Mouse (Mus musculus) liver, embryonic 12.5 days (tissue): ENCODE data around the gene Padi3. TPM values are rescaled to one million over a fixed set of nuclear protein-coding genes. Genes with fewer than 3 reads are reported as not detected.

Experiments
- ATAC-seq: fragments of 200-750 bp; cut with Nextera tagmentation; 2 replicates; pipeline ENCODE4 v1.8.0; 2017; ENCODE audit warnings: moderate number of reproducible peaks, mild to moderate bottlenecking, moderate library complexity
- H3K27ac ChIP-seq: fragments of 300-500 bp; sonication (generic); 2 replicates; pipeline ENCODE4 v1.5.1; 2016; ENCODE audit warnings: mild to moderate bottlenecking
- H3K27me3 ChIP-seq: fragments of 300-500 bp; sonication (generic); replicated peaks from 2 replicates; pipeline ENCODE4 v1.6.1; 2016; ENCODE audit warnings: mild to moderate bottlenecking, moderate library complexity
- H3K36me3 ChIP-seq: fragments of 300-500 bp; sonication (generic); 2 replicates; pipeline ENCODE4 v1.6.1; 2016; ENCODE audit warnings: mild to moderate bottlenecking, moderate library complexity
- H3K4me1 ChIP-seq: fragments of 300-500 bp; sonication (generic); 2 replicates; pipeline ENCODE4 v1.6.1; 2016
- H3K4me2 ChIP-seq: fragments of 300-500 bp; sonication (generic); 2 replicates; pipeline ENCODE4 v1.6.1; 2016; ENCODE audit warnings: mild to moderate bottlenecking, moderate library complexity
- H3K4me3 ChIP-seq: fragments of 300-500 bp; sonication (generic); 2 replicates; pipeline ENCODE4 v1.5.1; 2016; ENCODE audit warnings: mild to moderate bottlenecking, moderate library complexity
- H3K9ac ChIP-seq: fragments of 300-500 bp; sonication (generic); 2 replicates; pipeline ENCODE4 v1.6.1; 2016; ENCODE audit warnings: mild to moderate bottlenecking, moderate library complexity
- H3K9me3 ChIP-seq: fragments of 300-500 bp; sonication (generic); replicated peaks from 2 replicates; pipeline ENCODE4 v1.6.1; 2016; ENCODE audit warnings: mild to moderate bottlenecking, moderate library complexity
- WGBS: fragments of 180-500 bp; shearing (Covaris S2); methylation state at CpG from one replicate; pipeline ENCODE4 v1.1.7; 2016; ENCODE audit not compliant: insufficient replicate concordance; 5-methylcytosine and 5-hydroxymethylcytosine counted together
- polyA plus RNA-seq: library from polyadenylated mRNA; unstranded; fragments of >200 nt; fragmentation: Nextera tagmentation; extraction: Ambion mirVana; gene quantifications from 2 replicates; pipeline ENCODE4 v1.2.1, GENCODE M21; 2016

Padi3 gene
- polyA plus RNA-seq, 1 experiment from 2014 or later: 0.37 TPM

DNA sequence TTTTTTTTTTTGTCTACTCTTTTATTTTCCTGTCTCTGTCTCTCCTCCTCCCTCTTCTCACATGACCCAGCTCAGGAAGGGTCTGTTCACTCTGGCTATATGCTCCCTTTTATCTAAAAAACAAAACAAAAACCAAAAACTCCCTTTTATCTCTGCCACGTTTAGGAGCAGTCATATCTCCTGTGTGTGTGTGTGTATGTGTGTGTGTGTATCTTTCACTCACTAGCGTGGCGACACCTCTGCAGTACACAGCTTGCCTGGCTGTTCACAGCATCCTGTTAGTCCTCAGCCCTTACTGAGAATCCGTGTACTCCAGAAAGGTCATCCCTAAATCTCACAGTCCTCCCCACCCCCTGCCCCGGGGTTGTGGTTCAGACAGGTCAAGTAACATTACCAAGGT, 5.0 kb upstream of the Padi3 start:
- peaks cover 69% of the 10 kb centered on the region for H3K4me1 ChIP-seq
- ATAC-seq: no peak
- H3K36me3 ChIP-seq: no peaks in the 10 kb centered on the region
- H3K9me3 ChIP-seq: no peaks in the 10 kb centered on the region
- WGBS: 28% methylated on average over 5 of the region's 5 CpGs
- H3K4me2 ChIP-seq: peak overlapping the region; percentile 90
- peaks cover 31% of the 10 kb centered on the region for H3K27me3 ChIP-seq
- H3K27ac ChIP-seq: peak overlapping the region; percentile 23; the same call in 1 of the 2 replicates
- no peak overlapping the region for H3K9ac ChIP-seq
- no peak overlapping the region for H3K4me3 ChIP-seq

DNA sequence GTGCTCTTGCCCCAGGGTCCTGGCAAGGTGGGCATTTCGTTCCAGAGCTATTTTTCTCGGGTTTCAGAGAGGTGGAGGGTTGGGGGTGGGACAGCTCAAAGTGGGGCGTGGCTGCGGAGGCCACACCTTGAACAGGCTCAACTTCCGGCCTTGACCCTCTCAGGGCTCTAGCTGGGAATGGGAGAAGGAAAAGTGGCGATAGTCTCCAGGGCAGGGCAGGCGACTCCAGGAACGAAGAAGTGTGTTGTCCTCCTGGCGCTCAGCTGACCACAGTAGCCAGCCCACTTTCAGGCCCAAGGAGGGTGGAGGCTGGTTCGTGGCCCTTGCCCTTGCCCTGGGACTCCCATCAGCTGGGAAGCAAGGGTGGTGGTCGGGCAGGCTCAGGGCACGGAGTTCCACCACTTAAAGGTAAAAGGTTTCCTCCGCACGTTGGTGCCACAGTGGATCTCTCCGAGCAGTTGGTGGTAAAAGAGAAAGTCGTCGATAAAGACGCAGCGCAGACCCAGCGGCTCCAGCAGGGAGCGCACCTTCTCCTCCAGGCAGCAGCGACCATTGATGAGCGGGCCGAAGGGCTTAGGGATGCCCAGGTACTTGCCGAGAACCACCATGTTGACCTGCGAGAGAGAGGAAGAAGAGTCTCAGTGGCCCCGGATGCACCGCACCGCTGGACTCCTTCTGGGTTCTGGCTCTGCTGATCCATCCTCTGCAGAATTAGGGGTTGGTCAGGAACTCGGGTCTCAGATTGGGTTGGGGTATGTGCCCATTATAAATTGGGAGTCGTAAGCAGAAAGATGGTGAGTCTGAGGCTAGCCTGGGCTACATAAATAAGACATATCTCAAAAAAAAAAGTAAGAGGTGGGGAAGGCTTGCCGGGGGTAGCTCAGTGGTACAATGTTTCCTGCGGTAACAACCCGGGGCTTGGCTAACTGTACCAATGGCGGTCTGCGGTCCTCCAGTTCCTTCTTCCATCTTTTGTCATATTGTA, 4.1 kb upstream of the Padi3 start:
- Histone ChIP-seq H3K36me3 (no peaks in the 10 kb centered on the region), H3K27ac (peak overlapping the region; percentile 55), H3K9ac (peak overlapping the region; percentile 67), H3K27me3 (peaks cover 39% of the 10 kb centered on the region), H3K4me1 (peaks cover 78% of the 10 kb centered on the region), H3K4me3 (peak overlapping the region; percentile 66), H3K9me3 (no peaks in the 10 kb centered on the region), H3K4me2 (peak overlapping the region; percentile 90)
- 20% methylated on average over 36 of the region's 36 CpGs for WGBS
- peak; percentile 51 for ATAC-seq

DNA sequence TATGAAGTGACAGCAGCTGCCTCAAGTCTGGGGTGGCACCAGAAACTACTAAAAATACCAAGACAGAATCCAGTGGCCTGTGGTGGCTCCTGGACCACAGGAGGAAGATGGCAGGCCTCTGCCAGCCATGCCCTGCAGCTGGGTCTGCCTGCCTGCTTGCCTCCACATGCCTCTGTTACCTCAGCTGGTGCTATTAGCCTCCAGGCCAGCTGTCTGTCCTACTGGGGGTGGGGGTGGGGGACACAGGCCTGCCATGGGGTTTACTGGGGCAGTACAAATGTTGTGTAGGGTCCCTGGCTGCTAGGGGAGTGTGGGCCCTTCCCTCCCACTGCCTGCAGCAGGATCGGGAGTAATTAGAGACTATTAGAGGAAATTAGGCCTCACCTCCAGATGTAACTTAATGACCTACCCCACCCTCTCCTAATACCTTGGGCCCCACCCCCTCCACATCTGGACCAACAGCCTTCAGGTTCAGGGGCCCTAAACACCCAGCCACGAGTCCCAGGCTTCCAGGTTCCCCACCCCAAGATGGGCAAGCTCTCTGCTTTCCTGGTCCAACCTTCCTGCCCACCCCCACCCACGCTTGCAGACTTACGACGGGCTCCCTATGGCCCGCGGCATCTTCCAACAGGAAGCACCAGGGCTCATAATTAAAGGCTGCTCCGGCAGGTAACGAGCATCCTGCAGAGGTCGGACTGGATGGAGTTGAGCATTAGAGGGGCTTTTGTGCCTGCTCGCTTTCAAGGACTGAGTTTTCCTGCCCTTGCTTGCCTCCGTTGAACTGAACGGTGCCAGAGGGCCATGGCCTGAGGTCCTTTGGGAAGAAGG, 3.1 kb upstream of the Padi3 start:
- Histone ChIP-seq H3K27me3 (peaks cover 49% of the 10 kb centered on the region), H3K9me3 (no peaks in the 10 kb centered on the region), H3K4me2 (peak overlapping the region; percentile 90), H3K27ac (no peak overlapping the region), H3K4me3 (peak overlapping the region; percentile 66), H3K9ac (peak overlapping the region; percentile 67; the same call in 1 of the 2 replicates), H3K36me3 (no peaks in the 10 kb centered on the region), H3K4me1 (peaks cover 86% of the 10 kb centered on the region)
- no peak for ATAC-seq
- WGBS: 39% methylated on average over 13 of the region's 13 CpGs

- peak overlapping the region; percentile 4; the same call in 1 of the 2 replicates for H3K4me3 ChIP-seq
- no peak for ATAC-seq
- no peak overlapping the region for H3K9ac ChIP-seq
- no peak overlapping the region for H3K27ac ChIP-seq
- H3K4me2 ChIP-seq: peak overlapping the region; percentile 56
- H3K27me3 ChIP-seq: peaks cover 54% of the 10 kb centered on the region
- no peaks in the 10 kb centered on the region for H3K36me3 ChIP-seq
- H3K9me3 ChIP-seq: no peaks in the 10 kb centered on the region
- 8% methylated on average over 14 of the region's 14 CpGs for WGBS
- peaks cover 86% of the 10 kb centered on the region for H3K4me1 ChIP-seq
Observed at GRCm38 (mm10) chr4:140812609-140813008, 2.2 kb upstream of the Padi3 start.

DNA sequence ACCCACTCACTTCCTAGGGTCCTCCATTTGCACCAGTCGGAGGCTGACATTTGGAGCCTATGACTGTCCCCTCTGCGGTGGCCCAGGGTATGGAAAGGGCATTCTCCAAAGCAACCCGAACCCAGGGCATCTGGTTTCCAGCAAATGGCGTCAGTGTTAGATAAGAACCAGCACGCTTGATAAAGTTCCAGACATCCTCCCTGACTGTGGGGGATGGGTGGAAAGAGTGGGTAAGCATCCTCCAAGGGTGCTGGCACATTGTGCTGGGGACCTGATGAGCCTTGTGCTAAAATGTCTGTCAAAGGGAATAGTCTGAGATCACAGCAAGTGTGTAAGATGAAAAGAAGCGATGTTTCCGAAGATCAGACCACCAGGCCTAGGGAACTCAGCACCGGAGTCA, 1.7 kb upstream of the Padi3 start:
- ATAC-seq: no peak
- 11% methylated on average over 8 of the region's 8 CpGs for WGBS
- H3K4me3 ChIP-seq: peak overlapping the region; percentile 4; the same call in 1 of the 2 replicates
- H3K9me3 ChIP-seq: no peaks in the 10 kb centered on the region
- H3K27me3 ChIP-seq: peaks cover 58% of the 10 kb centered on the region
- peak overlapping the region; percentile 56 for H3K4me2 ChIP-seq
- H3K36me3 ChIP-seq: no peaks in the 10 kb centered on the region
- H3K27ac ChIP-seq: 0 out of 2 replicates have a peak overlapping the region, but pooled peaks have one; percentile 47
- peak overlapping the region; percentile 22; the same call in 1 of the 2 replicates for H3K9ac ChIP-seq
- peaks cover 83% of the 10 kb centered on the region for H3K4me1 ChIP-seq

DNA sequence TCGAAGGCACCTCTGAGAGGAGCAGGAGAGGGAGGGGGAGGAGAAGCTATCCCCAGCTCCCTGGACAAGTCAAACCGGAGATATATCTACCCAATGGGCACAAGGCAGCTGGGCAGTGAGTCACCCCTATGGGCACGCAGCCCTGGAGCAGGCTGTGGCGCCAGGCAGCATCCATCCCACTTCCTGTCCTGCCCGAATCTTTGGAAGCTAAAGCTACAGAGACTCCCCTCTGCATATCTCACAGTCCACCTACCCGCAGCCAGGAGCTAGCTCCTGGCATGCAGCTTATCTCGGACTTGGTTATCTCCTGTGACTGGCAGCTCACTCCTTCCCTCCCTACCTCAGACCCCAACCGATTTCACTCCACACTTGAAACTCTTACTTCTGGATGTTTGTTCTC, 1.3 kb downstream of the Padi3 start:
- no peak overlapping the region for H3K4me2 ChIP-seq
- H3K36me3 ChIP-seq: no peaks in the 10 kb centered on the region
- H3K27me3 ChIP-seq: peaks cover 67% of the 10 kb centered on the region
- no peak overlapping the region for H3K27ac ChIP-seq
- no peak overlapping the region for H3K4me3 ChIP-seq
- no peaks in the 10 kb centered on the region for H3K9me3 ChIP-seq
- no peak overlapping the region for H3K9ac ChIP-seq
- H3K4me1 ChIP-seq: peaks cover 53% of the 10 kb centered on the region
- ATAC-seq: no peak
- 24% methylated on average over 8 of the region's 8 CpGs for WGBS

DNA sequence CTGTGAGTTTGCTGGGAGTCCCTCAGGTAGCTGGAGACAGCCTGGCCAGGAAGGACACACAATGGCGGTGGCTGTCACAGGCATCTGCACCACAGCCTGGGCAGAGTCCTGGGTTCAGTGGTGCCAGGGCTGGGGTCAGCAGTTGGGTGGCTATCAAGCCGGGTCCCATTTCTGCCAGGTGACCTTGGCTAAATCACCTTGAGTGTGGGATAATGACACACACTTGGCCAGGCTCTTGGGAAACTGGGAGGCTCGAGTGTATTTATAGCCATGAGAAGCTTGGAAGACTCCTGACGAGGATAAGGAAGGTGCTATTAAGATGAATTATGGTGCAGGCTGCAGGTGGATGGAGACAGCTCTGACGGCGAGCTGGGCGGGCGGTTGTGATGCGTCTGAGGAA, 5.8 kb downstream of the Padi3 start:
- H3K9ac ChIP-seq: no peak overlapping the region
- no peak overlapping the region for H3K27ac ChIP-seq
- H3K4me1 ChIP-seq: peaks cover 9% of the 10 kb centered on the region
- no peak overlapping the region for H3K4me3 ChIP-seq
- ATAC-seq: no peak
- no peaks in the 10 kb centered on the region for H3K36me3 ChIP-seq
- no peaks in the 10 kb centered on the region for H3K9me3 ChIP-seq
- WGBS: 73% methylated on average over 9 of the region's 9 CpGs
- peaks cover 43% of the 10 kb centered on the region for H3K27me3 ChIP-seq
- no peak overlapping the region for H3K4me2 ChIP-seq

DNA sequence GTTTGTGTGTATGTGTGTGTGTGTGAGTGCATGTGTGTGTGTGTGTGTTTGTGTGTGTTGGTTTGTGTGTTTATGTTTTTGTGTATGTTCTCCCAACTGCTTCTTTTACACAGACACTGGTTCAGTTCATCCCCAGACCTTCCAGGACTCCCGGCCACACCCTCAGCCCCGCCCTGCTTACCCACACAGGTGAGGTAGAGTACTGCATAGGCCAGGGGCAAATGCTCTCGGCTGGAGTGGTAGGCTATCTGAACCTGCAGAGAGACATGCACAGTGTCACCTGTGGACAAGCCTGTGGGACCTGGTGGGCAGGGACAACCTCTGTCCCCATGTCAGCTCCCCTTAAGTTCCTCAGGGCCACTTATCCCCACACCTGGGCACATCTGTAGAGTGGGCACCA, 9.1 kb downstream of the Padi3 start:
- H3K4me3 ChIP-seq: no peak overlapping the region
- 54% methylated on average over 3 of the region's 3 CpGs for WGBS
- no peak overlapping the region for H3K4me2 ChIP-seq
- no peaks in the 10 kb centered on the region for H3K4me1 ChIP-seq
- no peaks in the 10 kb centered on the region for H3K9me3 ChIP-seq
- no peaks in the 10 kb centered on the region for H3K36me3 ChIP-seq
- no peak for ATAC-seq
- H3K27ac ChIP-seq: no peak overlapping the region
- H3K27me3 ChIP-seq: peaks cover 38% of the 10 kb centered on the region; the same call in 1 of the 2 replicates
- no peak overlapping the region for H3K9ac ChIP-seq

DNA sequence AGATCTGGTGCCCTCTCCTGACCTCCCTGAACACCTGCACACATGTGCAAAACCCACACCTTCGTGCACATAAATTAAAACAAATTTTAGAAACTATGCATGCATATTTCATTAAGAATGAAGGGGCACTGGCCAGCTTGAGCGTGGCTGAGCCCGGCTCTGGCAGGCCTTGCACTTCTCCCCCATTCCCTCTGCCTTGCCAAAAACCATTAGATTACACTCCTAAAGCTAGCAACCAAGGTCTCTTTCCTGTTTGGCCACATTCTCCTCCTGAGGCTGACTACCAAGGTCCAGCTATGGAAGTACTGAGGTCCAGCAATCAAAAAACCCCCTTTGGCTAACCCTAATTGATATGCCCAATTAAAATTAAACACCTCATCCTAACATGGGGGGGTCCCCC, 13.7 kb downstream of the Padi3 start:
- Histone ChIP-seq H3K9me3 (no peaks in the 10 kb centered on the region), H3K27ac (no peak overlapping the region), H3K27me3 (peaks cover 18% of the 10 kb centered on the region; the same call in 1 of the 2 replicates), H3K4me1 (no peaks in the 10 kb centered on the region), H3K36me3 (no peaks in the 10 kb centered on the region), H3K4me2 (no peak overlapping the region), H3K4me3 (no peak overlapping the region), H3K9ac (no peak overlapping the region)
- ATAC-seq: no peak
- WGBS: 72% methylated on average over 3 of the region's 3 CpGs

GRCm38 (mm10) chr4:140794678-140795077, 15.8 kb downstream of the Padi3 start:
- H3K9me3 ChIP-seq: no peaks in the 10 kb centered on the region
- ATAC-seq: no peak
- no peak overlapping the region for H3K4me3 ChIP-seq
- peaks cover 18% of the 10 kb centered on the region; the same call in 1 of the 2 replicates for H3K27me3 ChIP-seq
- H3K36me3 ChIP-seq: no peaks in the 10 kb centered on the region
- 80% methylated on average over 9 of the region's 9 CpGs for WGBS
- H3K27ac ChIP-seq: no peak overlapping the region
- no peak overlapping the region for H3K4me2 ChIP-seq
- no peak overlapping the region for H3K9ac ChIP-seq
- peaks cover 2% of the 10 kb centered on the region; the same call in 1 of the 2 replicates for H3K4me1 ChIP-seq

DNA sequence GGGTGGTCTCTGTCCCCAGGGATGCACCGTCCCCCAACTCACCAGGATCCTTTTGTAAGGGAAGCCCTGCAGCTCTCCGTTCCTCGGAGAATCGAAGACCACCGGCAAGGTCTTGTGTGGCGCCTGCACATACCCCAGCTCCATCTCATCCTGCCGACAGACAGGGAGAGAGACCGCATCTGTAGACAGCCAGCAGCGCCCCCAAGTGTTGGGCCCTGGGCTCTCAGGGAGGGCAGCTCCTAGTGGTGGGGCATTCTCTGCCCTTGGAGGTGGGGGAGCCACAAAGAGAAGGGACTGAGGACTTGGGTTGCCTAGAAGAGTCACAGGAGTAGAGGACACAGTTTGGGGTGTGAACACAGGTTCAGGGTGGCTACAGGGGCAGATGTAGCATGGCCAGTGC, 16.7 kb downstream of the Padi3 start:
- H3K9ac ChIP-seq: no peak overlapping the region
- no peak for ATAC-seq
- H3K4me1 ChIP-seq: peaks cover 7% of the 10 kb centered on the region
- H3K27me3 ChIP-seq: peaks cover 17% of the 10 kb centered on the region; the same call in 1 of the 2 replicates
- WGBS: 66% methylated on average over 9 of the region's 9 CpGs
- no peak overlapping the region for H3K27ac ChIP-seq
- H3K36me3 ChIP-seq: no peaks in the 10 kb centered on the region
- no peak overlapping the region for H3K4me2 ChIP-seq
- H3K9me3 ChIP-seq: no peaks in the 10 kb centered on the region
- H3K4me3 ChIP-seq: no peak overlapping the region
